Mouse (Mus musculus): Measurements from ENCODE around the gene Ppm1b. TPM values are rescaled to one million over a fixed set of nuclear protein-coding genes. Genes with fewer than 3 reads are reported as not detected.
A peak's percentile ranks its signal among the peaks of the same experiment; 100 is the strongest.

The Ppm1b gene
- polyA plus RNA-seq, 1 experiment from 2014 or later: 101 TPM

GRCm38 (mm10) chr17:85044466-85044865 lies 87.9 kb downstream of the Ppm1b start:
- WGBS: 93% methylated on average over 5 of the region's 5 CpGs
- no peak for ATAC-seq

GRCm38 (mm10) chr17:85045160-85045559 lies 88.6 kb downstream of the Ppm1b start:
- Histone ChIP-seq H3K9ac (replicated peaks) (no peak overlapping the region), H3K27ac (no peak overlapping the region), H3K4me2 (replicated peaks) (no peak overlapping the region), H3K4me1 (replicated peaks) (no peaks in the 10 kb centered on the region), H3K36me3 (no peaks in the 10 kb centered on the region), H3K4me3 (replicated peaks) (no peak overlapping the region), H3K9me3 (no peaks in the 10 kb centered on the region), H3K27me3 (no peaks in the 10 kb centered on the region)
- ATAC-seq: no peak
- 91% methylated on average over 12 of the region's 12 CpGs for WGBS

More at GRCm38 (mm10) chr17:85044466-85044865, 87.9 kb downstream of the Ppm1b start:
- no peaks in the 10 kb centered on the region for H3K27me3 ChIP-seq
- H3K4me3 ChIP-seq (replicated peaks): no peak overlapping the region
- no peak overlapping the region for H3K27ac ChIP-seq
- no peak overlapping the region for H3K9ac ChIP-seq (replicated peaks)
- H3K36me3 ChIP-seq: no peaks in the 10 kb centered on the region
- no peaks in the 10 kb centered on the region for H3K4me1 ChIP-seq (replicated peaks)
- no peaks in the 10 kb centered on the region for H3K9me3 ChIP-seq
- H3K4me2 ChIP-seq (replicated peaks): no peak overlapping the region

GRCm38 (mm10) chr17:85048379-85048778 lies 91.8 kb downstream of the Ppm1b start:
- H3K4me2 ChIP-seq (replicated peaks): no peak overlapping the region
- no peaks in the 10 kb centered on the region for H3K4me1 ChIP-seq (replicated peaks)
- H3K36me3 ChIP-seq: no peaks in the 10 kb centered on the region
- no peak overlapping the region for H3K9ac ChIP-seq (replicated peaks)
- 92% methylated on average over 5 of the region's 5 CpGs for WGBS
- H3K9me3 ChIP-seq: no peaks in the 10 kb centered on the region
- no peak overlapping the region for H3K27ac ChIP-seq
- no peak overlapping the region for H3K4me3 ChIP-seq (replicated peaks)
- no peaks in the 10 kb centered on the region for H3K27me3 ChIP-seq
- no peak for ATAC-seq

- Histone ChIP-seq H3K4me1 (replicated peaks) (no peaks in the 10 kb centered on the region), H3K4me3 (replicated peaks) (no peak overlapping the region), H3K9ac (replicated peaks) (no peak overlapping the region), H3K27me3 (no peaks in the 10 kb centered on the region), H3K27ac (no peak overlapping the region), H3K4me2 (replicated peaks) (no peak overlapping the region), H3K36me3 (peaks cover 9% of the 10 kb centered on the region), H3K9me3 (no peaks in the 10 kb centered on the region)
- 92% methylated on average over 7 of the region's 7 CpGs for WGBS
- ATAC-seq: no peak
These were observed 101.7 kb downstream of the Ppm1b start for GRCm38 (mm10) chr17:85058276-85058675.

GRCm38 (mm10) chr17:85059136-85059535 lies 102.6 kb downstream of the Ppm1b start:
- WGBS: 88% methylated on average over 6 of the region's 6 CpGs
- Histone ChIP-seq H3K27me3 (no peaks in the 10 kb centered on the region), H3K27ac (no peak overlapping the region), H3K9me3 (no peaks in the 10 kb centered on the region), H3K4me3 (replicated peaks) (no peak overlapping the region), H3K4me1 (replicated peaks) (no peaks in the 10 kb centered on the region), H3K4me2 (replicated peaks) (no peak overlapping the region), H3K36me3 (peaks cover 17% of the 10 kb centered on the region), H3K9ac (replicated peaks) (no peak overlapping the region)
- no peak for ATAC-seq

- Histone ChIP-seq H3K27ac (no peak overlapping the region), H3K4me3 (replicated peaks) (no peak overlapping the region), H3K9ac (replicated peaks) (no peak overlapping the region), H3K36me3 (peaks cover 57% of the 10 kb centered on the region), H3K4me1 (replicated peaks) (no peaks in the 10 kb centered on the region), H3K27me3 (no peaks in the 10 kb centered on the region), H3K4me2 (replicated peaks) (no peak overlapping the region), H3K9me3 (no peaks in the 10 kb centered on the region)
- ATAC-seq: no peak
- WGBS: 94% methylated on average over 7 of the region's 7 CpGs
These were observed 107.0 kb downstream of the Ppm1b start for GRCm38 (mm10) chr17:85063560-85063959.

- Histone ChIP-seq H3K4me1 (replicated peaks) (peaks cover 5% of the 10 kb centered on the region), H3K4me2 (replicated peaks) (no peak overlapping the region), H3K36me3 (peaks cover 88% of the 10 kb centered on the region), H3K9me3 (no peaks in the 10 kb centered on the region), H3K27me3 (no peaks in the 10 kb centered on the region), H3K27ac (no peak overlapping the region), H3K4me3 (replicated peaks) (no peak overlapping the region), H3K9ac (replicated peaks) (no peak overlapping the region)
- 94% methylated on average over 7 of the region's 7 CpGs for WGBS
- no peak for ATAC-seq
These were observed 110.8 kb downstream of the Ppm1b start for GRCm38 (mm10) chr17:85067331-85067730.

GRCm38 (mm10) chr17:85070658-85071057 lies 114.1 kb downstream of the Ppm1b start:
- H3K9ac ChIP-seq (replicated peaks): no peak overlapping the region
- no peak for ATAC-seq
- peaks cover 69% of the 10 kb centered on the region for H3K36me3 ChIP-seq
- peaks cover 14% of the 10 kb centered on the region for H3K4me1 ChIP-seq (replicated peaks)
- WGBS: 91% methylated on average over 6 of the region's 6 CpGs
- H3K27ac ChIP-seq: no peak overlapping the region
- H3K27me3 ChIP-seq: no peaks in the 10 kb centered on the region
- H3K9me3 ChIP-seq: no peaks in the 10 kb centered on the region
- no peak overlapping the region for H3K4me3 ChIP-seq (replicated peaks)
- no peak overlapping the region for H3K4me2 ChIP-seq (replicated peaks)

GRCm38 (mm10) chr17:85071088-85071775 lies 114.7 kb downstream of the Ppm1b start:
- ATAC-seq: no peak
- H3K36me3 ChIP-seq: peaks cover 69% of the 10 kb centered on the region
- H3K27me3 ChIP-seq: no peaks in the 10 kb centered on the region
- no peak overlapping the region for H3K9ac ChIP-seq (replicated peaks)
- H3K4me2 ChIP-seq (replicated peaks): no peak overlapping the region
- H3K9me3 ChIP-seq: no peaks in the 10 kb centered on the region
- no peak overlapping the region for H3K27ac ChIP-seq
- no peak overlapping the region for H3K4me3 ChIP-seq (replicated peaks)
- 90% methylated on average over 8 of the region's 8 CpGs for WGBS
- peaks cover 14% of the 10 kb centered on the region for H3K4me1 ChIP-seq (replicated peaks)

- Histone ChIP-seq H3K36me3 (peaks cover 70% of the 10 kb centered on the region), H3K27me3 (no peaks in the 10 kb centered on the region), H3K9ac (replicated peaks) (0 out of 2 replicates have a peak overlapping the region, but pooled peaks have one; percentile 26), H3K4me3 (replicated peaks) (no peak overlapping the region), H3K4me1 (replicated peaks) (peaks cover 14% of the 10 kb centered on the region), H3K4me2 (replicated peaks) (peak overlapping the region; percentile 19), H3K27ac (0 out of 2 replicates have a peak overlapping the region, but pooled peaks have one; percentile 41), H3K9me3 (no peaks in the 10 kb centered on the region)
- 26% methylated on average over 11 of the region's 11 CpGs for WGBS
- ATAC-seq: peak; percentile 30; the same call in 1 of the 2 replicates
These were observed 115.8 kb downstream of the Ppm1b start for GRCm38 (mm10) chr17:85072383-85072782.

GRCm38 (mm10) chr17:85073214-85073613 lies 116.7 kb downstream of the Ppm1b start:
- H3K9me3 ChIP-seq: no peaks in the 10 kb centered on the region
- no peak overlapping the region for H3K9ac ChIP-seq (replicated peaks)
- peaks cover 70% of the 10 kb centered on the region for H3K36me3 ChIP-seq
- no peaks in the 10 kb centered on the region for H3K27me3 ChIP-seq
- no peak for ATAC-seq
- H3K4me1 ChIP-seq (replicated peaks): peaks cover 14% of the 10 kb centered on the region
- no peak overlapping the region for H3K4me2 ChIP-seq (replicated peaks)
- 43% methylated on average over 7 of the region's 7 CpGs for WGBS
- H3K27ac ChIP-seq: 0 out of 2 replicates have a peak overlapping the region, but pooled peaks have one; percentile 36
- H3K4me3 ChIP-seq (replicated peaks): no peak overlapping the region

Measured in midbrain, embryonic 13.5 days (tissue).